Mouse (Mus musculus): ENCODE results near the gene Pitx1.

DNA sequence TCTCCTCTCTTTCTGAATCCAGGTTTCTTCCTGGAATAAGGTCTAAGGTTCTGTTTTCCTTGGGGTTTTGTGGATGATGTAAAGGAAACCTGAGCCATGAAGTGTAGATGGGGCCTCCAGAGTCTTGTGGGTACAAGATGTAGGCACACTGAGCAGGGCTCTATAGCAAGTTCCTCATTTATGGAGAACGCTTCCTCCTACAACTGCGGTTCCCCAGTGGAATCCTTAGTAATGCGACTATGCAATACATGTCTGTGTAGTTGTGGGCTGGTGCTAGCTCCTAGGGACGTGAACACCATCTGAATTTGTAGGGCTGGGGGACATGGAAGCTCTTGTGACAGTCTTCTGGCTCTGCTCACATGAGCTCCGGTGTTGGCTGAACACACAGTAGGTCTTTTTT lies 22.5 kb upstream of the Pitx1 start:
- no peak for TF ChIP-seq TAL1 (IDR thresholded peaks at IDR 0.05; ENCODE audit: low read length)
- no peak for TF ChIP-seq GATA1 (IDR thresholded peaks at IDR 0.05; ENCODE audit: low read length)
